Mouse (Mus musculus) embryo, embryonic 10.5 days (tissue): Measurements from ENCODE around the gene Aldob.
"Not testable (repeated sequence)": the region's sequence is repeated elsewhere in the genome, so short reads cannot be mapped to it uniquely, and the experiment has no call there.

Source experiments
- DNase-seq: peaks from one replicate; pipeline ENCODE4 v3.0.0-alpha.2; 2015; ENCODE audit warnings: low spot score

The Aldob gene

GRCm38 (mm10) chr4:49535675-49536294 is 13.6 kb downstream of the Aldob start:
- DNase-seq = no peak

DNA sequence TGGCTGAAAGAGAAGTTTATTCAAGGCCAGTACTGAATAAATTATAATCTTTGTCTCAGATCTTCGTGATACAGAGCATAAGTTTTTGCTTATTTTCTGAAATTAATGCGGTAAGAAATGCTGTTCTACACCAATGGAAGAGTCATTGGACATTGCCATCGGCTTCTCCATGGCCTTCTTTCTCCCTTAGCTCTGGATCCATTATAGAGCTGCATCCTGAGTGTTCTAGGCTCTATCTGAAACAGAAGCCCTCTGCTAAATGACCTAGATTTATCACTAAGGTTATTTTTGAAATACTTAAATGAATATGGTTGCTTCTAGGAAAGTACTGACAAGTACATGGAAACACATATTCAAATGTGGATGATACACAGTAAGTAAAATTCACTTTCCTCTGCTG is 14.3 kb downstream of the Aldob start:
- DNase-seq = no peak

- DNase-seq = no peak
These were observed 26.8 kb downstream of the Aldob start for GRCm38 (mm10) chr4:49522576-49522975.

DNA sequence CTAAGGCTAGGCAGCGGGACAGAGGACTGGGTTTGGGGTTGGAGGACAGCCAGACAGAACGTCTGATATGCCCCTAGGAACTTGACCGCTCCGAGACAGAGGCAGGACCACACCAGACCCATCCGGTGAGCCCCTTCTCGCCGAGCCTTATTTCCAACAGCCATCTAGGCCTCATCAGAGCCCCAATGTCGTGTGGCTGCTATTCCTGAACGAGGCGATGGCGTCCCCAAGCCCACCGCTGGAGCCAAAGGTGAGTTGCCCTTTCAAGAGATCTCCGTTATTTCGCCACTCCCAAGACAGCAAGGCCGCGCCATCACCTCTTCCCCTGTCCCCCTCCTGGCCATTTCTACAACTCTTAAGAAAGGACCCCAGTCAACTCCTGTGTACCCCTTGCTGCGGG is 28.0 kb downstream of the Aldob start:
- DNase-seq = peak; percentile 53

DNA sequence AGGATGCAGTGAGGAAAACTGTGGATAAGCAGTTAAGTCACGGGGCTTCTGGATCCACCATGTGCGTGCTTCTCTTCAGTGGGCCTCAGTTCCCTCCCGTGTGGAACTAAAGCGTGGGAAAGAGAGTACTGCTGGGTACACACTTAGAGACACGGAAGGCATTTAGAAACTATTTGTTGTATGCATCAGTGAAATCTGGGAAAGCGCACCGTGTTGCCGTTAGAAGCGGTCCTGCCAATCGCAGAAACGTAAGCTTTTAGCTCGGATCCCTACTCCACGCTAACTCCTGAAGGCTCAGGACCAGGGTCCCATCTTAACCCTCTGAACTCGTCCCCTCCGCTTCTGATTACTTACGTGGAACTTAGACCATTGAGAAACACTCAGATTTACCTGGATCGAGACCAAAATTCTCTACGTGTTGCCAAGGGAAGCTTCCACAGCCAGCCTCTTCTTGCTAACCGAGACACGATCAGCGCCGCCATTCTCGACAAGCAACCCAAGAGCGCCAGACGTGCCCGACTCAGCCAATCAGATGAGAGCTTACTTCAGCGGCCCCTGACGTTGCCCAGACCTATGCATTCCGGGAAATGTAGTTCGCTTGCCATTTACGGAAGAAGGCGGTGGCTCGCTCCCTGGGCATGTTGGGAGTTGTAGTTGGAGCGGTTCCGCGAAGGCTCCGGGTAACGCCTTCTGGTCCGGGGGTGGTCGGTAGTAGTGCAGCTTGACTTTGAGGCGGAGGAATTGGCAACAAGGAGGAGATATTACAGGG is 28.6 kb downstream of the Aldob start, which contains the start of the genes Mrpl50 and Zfp189:
Mrpl50 (minus strand) TSS at position 522 of the 769 bp plus-strand sequence.
Zfp189 (plus strand) TSS at position 605 of the 769 bp plus-strand sequence.
- DNase-seq = peak; percentile 98

DNA sequence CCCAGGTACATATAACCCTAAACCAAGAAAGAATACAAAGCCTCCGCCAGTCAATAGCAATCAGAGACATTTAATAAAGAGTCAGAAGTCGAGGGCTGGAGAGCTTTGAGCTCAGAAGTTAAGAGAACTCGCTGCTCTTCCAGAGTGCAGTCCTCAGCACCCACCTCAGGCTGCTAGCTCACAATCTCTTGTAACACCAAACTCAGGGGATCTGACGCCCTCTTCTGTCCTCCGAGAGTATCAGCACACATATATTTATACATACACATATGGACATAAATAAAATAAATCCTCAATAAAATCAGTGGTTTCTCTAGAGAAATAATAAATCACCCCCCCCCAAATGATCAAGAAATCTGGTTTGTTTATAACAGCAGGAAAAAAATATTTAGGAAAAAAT is 29.9 kb downstream of the Aldob start:
- DNase-seq = peak; percentile 50

DNA sequence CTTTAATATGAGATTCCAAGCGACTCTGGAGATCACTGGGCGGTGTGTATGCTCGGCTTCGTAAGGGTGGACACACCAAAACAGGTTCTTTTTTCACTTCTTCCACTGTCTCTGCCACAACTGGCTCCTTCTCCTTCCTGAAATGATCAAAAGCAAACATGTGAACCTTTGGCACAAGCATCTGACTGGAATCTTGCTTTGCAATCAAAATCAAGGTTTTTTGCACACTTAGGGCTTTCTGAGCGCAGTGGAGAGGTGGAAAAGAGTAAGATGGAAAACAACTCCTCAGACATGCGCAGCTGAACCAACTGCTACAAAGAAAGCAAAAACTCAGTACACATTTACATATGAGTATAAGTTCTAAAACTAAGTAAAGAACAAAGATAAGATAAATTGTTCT is 34.9 kb downstream of the Aldob start:
- no peak for DNase-seq

DNA sequence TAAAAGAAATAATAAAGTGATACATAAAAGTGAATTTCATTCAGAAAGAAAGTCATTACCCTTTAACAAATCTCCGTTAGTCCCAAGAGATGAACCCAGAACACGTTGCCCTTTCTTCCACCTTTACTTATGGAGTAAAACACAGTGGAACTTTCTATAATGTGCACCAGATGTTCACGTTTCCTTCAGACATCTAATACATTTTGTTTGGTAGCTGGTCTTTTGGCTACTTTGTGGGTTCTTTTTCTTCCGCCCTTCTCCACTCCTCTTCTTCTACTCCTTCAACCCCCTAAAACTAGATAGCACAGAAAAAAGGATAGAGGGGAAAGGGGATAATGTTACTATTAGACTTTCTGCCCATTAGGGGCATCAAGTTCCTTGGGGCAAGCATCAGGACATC is 36.7 kb downstream of the Aldob start:
- peak; percentile 35 for DNase-seq

DNA sequence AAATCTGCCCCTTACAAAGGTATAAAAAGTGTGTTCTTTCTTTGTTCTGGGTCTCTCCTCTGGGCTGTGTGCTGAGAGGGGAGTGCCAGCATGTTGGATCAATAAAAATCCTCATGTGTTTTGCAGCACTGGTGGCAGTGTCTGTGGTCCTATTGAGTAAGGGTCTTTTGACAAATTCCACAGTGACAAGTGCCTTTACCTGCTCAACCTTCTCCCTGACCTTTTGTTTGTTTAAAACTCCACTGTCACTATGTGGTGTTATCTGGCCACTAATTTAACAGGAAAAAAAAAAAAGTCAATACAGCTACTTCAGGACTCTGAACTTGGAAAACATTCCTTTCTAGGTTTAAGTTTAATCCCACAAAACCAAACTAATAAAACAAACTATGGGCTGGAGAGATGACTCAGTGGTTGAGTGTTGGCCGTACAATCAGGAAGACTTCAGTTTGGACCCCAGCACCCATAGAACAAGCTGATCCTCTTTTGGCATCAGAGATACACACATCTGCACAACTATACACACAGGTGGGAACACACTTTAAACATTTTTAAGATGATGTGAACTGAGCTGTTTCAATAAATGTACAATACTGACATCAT is 39.0 kb downstream of the Aldob start:
- not testable (repeated sequence) for DNase-seq

- DNase-seq = no peak
These were observed 40.2 kb downstream of the Aldob start for GRCm38 (mm10) chr4:49509183-49509582.

DNA sequence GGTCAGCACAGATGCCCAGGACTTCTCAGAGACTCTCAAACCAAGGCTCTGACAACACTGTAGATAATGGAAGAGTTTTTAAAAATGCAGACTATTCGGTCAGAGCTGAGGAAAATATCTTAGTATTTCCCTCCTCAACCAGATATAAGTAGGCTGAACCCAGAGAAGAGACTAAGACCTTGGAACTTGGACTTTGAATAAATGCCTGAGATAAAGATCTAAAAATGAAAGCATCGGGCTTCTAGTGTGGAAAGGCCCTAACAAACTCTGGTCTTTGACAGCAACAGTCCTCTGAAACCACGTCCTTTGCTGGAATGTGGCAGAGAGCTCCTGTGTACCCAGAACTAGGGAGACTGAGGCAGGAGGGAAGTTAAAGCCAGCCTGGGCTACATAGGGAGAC is 43.0 kb downstream of the Aldob start, which contains the start of gene Baat:
Baat (minus strand) TSS at position 172 of the 400 bp plus-strand sequence.
- no peak for DNase-seq

- DNase-seq = no peak
These were observed 45.8 kb downstream of the Aldob start for GRCm38 (mm10) chr4:49503563-49503962.
